21 mouse cellular contexts compared by ENCODE assay signal in the genomic region with DNA sequence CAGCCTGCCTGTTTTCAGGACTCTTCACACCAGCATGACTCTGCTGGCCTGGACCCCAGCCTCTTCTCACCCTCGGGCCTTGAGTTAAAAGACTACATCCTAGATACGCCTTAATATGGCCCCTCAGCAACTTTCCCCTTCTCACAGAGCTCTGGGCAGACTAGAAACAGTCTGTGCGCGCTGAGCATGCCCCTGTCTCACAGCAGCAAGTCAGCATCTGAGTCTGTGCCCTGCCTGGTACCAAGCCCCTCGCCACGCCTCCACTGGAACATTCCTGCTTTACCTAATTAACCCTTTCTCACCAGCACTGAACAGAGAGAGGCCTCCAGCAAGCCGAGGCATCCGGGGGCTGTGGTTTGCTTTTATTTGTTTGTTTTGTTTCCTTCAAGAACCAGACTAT. TPM values are rescaled to one million over a fixed set of nuclear protein-coding genes. Genes with fewer than 3 reads are reported as not detected.
DNase-seq lines count a peak whose midpoint lies in the region; ATAC-seq lines count a peak whose summit lies in the region.
"Had no signal": no experiment of that assay in that cellular context is flagged by ENCODE, and none has a peak within 500 bp of the region (broad histone marks: within the 10 kb centered on the region; RNA-seq: fewer than 3 reads in every experiment).

No protein-coding gene starts in this region.

- WGBS in heart, embryonic 10.5 days, result 30% methylated on average over 8 of the region's 8 CpGs
- WGBS in heart, embryonic 11.5 days (ENCODE audit: insufficient replicate concordance), result 32% methylated on average over 8 of the region's 8 CpGs
- WGBS in midbrain, embryonic 11.5 days, result 29% methylated on average over 8 of the region's 8 CpGs
- 30% methylated on average over 8 of the region's 8 CpGs for WGBS in midbrain, embryonic 14.5 days
- WGBS in limb, embryonic 13.5 days, result 7% methylated on average over 8 of the region's 8 CpGs

- H3K4me3 ChIP-seq in heart, embryonic 10.5 days, result no peak overlapping the region
- H3K4me3 ChIP-seq in heart, embryonic 11.5 days (ENCODE audit: low read depth, low read length), result no peak overlapping the region
- no peak overlapping the region for H3K4me3 ChIP-seq in midbrain, embryonic 11.5 days (ENCODE audit: low read depth, low read length)
- H3K4me3 ChIP-seq in midbrain, embryonic 14.5 days (replicated peaks; ENCODE audit: low read depth, low read length), result no peak overlapping the region
- H3K4me3 ChIP-seq in limb, embryonic 13.5 days, result no peak overlapping the region
- H3K4me3 ChIP-seq: gastrocnemius, adult 2 months; layer of hippocampus, adult 2 months; limb, embryonic 15.5 days; lung, embryonic 15.5 days had no signal

- ATAC-seq in heart, embryonic 11.5 days (replicated peaks; ENCODE audit: insufficient number of reproducible peaks, low FRiP score, low TSS enrichment), result no peak
- ATAC-seq in midbrain, embryonic 11.5 days (ENCODE audit: low FRiP score), result no peak
- ATAC-seq in midbrain, embryonic 14.5 days (ENCODE audit: low FRiP score, low TSS enrichment), result no peak
- 0 out of 2 replicates have a peak, but pooled peaks have one; percentile 24 for ATAC-seq in limb, embryonic 13.5 days (ENCODE audit: low FRiP score, low read depth)
- ATAC-seq in frontal cortex, adult (ENCODE audit: low TSS enrichment), result no peak
- ATAC-seq: hindbrain, postnatal 0 days had no signal

- H3K36me3 ChIP-seq in heart, embryonic 10.5 days, result no peaks in the 10 kb centered on the region
- H3K36me3 ChIP-seq in heart, embryonic 11.5 days (ENCODE audit: control insufficient read depth, insufficient read depth, low read length), result no peaks in the 10 kb centered on the region
- no peaks in the 10 kb centered on the region for H3K36me3 ChIP-seq in midbrain, embryonic 11.5 days (ENCODE audit: control insufficient read depth, insufficient read depth, low read length)
- no peaks in the 10 kb centered on the region for H3K36me3 ChIP-seq in midbrain, embryonic 14.5 days (ENCODE audit: control insufficient read depth, insufficient read depth, low read length)
- H3K36me3 ChIP-seq in limb, embryonic 13.5 days, result no peaks in the 10 kb centered on the region
- H3K36me3 ChIP-seq: limb, embryonic 15.5 days; lung, embryonic 15.5 days had no signal

- H3K27me3 ChIP-seq in heart, embryonic 10.5 days (ENCODE audit: insufficient read depth, poor library complexity, severe bottlenecking), result peaks cover 31% of the 10 kb centered on the region
- H3K27me3 ChIP-seq in heart, embryonic 11.5 days (ENCODE audit: control insufficient read depth, insufficient read depth, low read length), result peaks cover 7% of the 10 kb centered on the region
- H3K27me3 ChIP-seq in midbrain, embryonic 11.5 days (ENCODE audit: control insufficient read depth, insufficient read depth, low read length), result peaks cover 15% of the 10 kb centered on the region
- peaks cover 32% of the 10 kb centered on the region; the same call in 1 of the 2 replicates for H3K27me3 ChIP-seq in midbrain, embryonic 14.5 days (ENCODE audit: control insufficient read depth, insufficient read depth, low read length)
- H3K27me3 ChIP-seq in limb, embryonic 13.5 days, result peaks cover 29% of the 10 kb centered on the region

- H3K9me3 ChIP-seq in heart, embryonic 10.5 days, result no peaks in the 10 kb centered on the region
- no peaks in the 10 kb centered on the region for H3K9me3 ChIP-seq in heart, embryonic 11.5 days (replicated peaks; ENCODE audit: control insufficient read depth, low read length)
- H3K9me3 ChIP-seq in midbrain, embryonic 11.5 days (ENCODE audit: control insufficient read depth, low read length), result no peaks in the 10 kb centered on the region
- no peaks in the 10 kb centered on the region for H3K9me3 ChIP-seq in midbrain, embryonic 14.5 days (ENCODE audit: control insufficient read depth, low read length)
- no peaks in the 10 kb centered on the region for H3K9me3 ChIP-seq in limb, embryonic 13.5 days
- H3K9me3 ChIP-seq: limb, embryonic 15.5 days; lung, embryonic 15.5 days had no signal

- no peak overlapping the region for H3K4me2 ChIP-seq in heart, embryonic 11.5 days
- H3K4me2 ChIP-seq in midbrain, embryonic 11.5 days, result no peak overlapping the region
- H3K4me2 ChIP-seq in midbrain, embryonic 14.5 days (ENCODE audit: low read length), result no peak overlapping the region
- H3K4me2 ChIP-seq in limb, embryonic 13.5 days (replicated peaks), result peak overlapping the region; percentile 9; the same call in 1 of the 2 replicates
- H3K4me2 ChIP-seq: limb, embryonic 15.5 days; lung, embryonic 15.5 days had no signal

- peaks cover 11% of the 10 kb centered on the region for H3K4me1 ChIP-seq in heart, embryonic 10.5 days
- H3K4me1 ChIP-seq in heart, embryonic 11.5 days (ENCODE audit: control insufficient read depth, insufficient read depth, low read length), result 0 out of 2 replicates have a peak, but pooled peaks cover 2% of the 10 kb centered on the region
- no peaks in the 10 kb centered on the region for H3K4me1 ChIP-seq in midbrain, embryonic 11.5 days (ENCODE audit: control insufficient read depth, insufficient read depth, low read length)
- peaks cover 3% of the 10 kb centered on the region for H3K4me1 ChIP-seq in midbrain, embryonic 14.5 days (ENCODE audit: control insufficient read depth, insufficient read depth, low read length)
- H3K4me1 ChIP-seq in limb, embryonic 13.5 days, result peaks cover 24% of the 10 kb centered on the region

- H3K9ac ChIP-seq in heart, embryonic 11.5 days (ENCODE audit: low read depth, low read length), result no peak overlapping the region
- H3K9ac ChIP-seq in midbrain, embryonic 11.5 days (ENCODE audit: low read length), result no peak overlapping the region
- no peak overlapping the region for H3K9ac ChIP-seq in midbrain, embryonic 14.5 days (replicated peaks; ENCODE audit: low read length)
- H3K9ac ChIP-seq in limb, embryonic 13.5 days, result 0 out of 2 replicates have a peak overlapping the region, but pooled peaks have one; percentile 21
- H3K9ac ChIP-seq: limb, embryonic 15.5 days; liver, embryonic 14.5 days; lung, embryonic 15.5 days had no signal

- H3K27ac ChIP-seq in heart, embryonic 10.5 days, result 0 out of 2 replicates have a peak overlapping the region, but pooled peaks have one; percentile 22
- H3K27ac ChIP-seq in heart, embryonic 11.5 days (ENCODE audit: low read depth, low read length), result no peak overlapping the region
- H3K27ac ChIP-seq in midbrain, embryonic 11.5 days (ENCODE audit: low read depth, low read length), result no peak overlapping the region
- H3K27ac ChIP-seq in midbrain, embryonic 14.5 days (replicated peaks; ENCODE audit: low read depth, low read length), result no peak overlapping the region
- H3K27ac ChIP-seq in limb, embryonic 13.5 days, result no peak overlapping the region
- H3K27ac ChIP-seq: gastrocnemius, adult 2 months; hindbrain, postnatal 0 days; layer of hippocampus, adult 2 months; limb, embryonic 15.5 days; liver, embryonic 14.5 days; lung, embryonic 15.5 days had no signal

- no peak for DNase-seq in heart, embryonic 10.5 days (ENCODE audit: low spot score)
- DNase-seq in midbrain, embryonic 11.5 days (ENCODE audit: low spot score, missing footprints), result peak; percentile 84
- no peak for DNase-seq in midbrain, embryonic 14.5 days
- no peak for DNase-seq in cerebellum, adult 8-10 months
- DNase-seq: adrenal gland, postnatal 14 days; cerebellum, adult 9-10 months; gastrocnemius, adult 2 months; heart, postnatal 4 days; kidney, adult 18-20 months; kidney, postnatal 10 days; lung, postnatal 36 days; thymus, postnatal 36 days had no signal

RNA-seq across cellular contexts. Expression of gene Gsc, which starts 11.8 kb away (rescaled TPM):
- polyA plus RNA-seq in heart, embryonic 10.5 days (2016; fragmentation: Nextera tagmentation; extraction: Ambion mirVana), result 1.2 and 4.0 TPM in 2 replicates
- 1.5 and 2.1 TPM in 2 replicates for polyA plus RNA-seq in heart, embryonic 11.5 days (2014; fragmentation: Nextera tagmentation; extraction: Ambion mirVana)
- 0.17 and 0.59 TPM in 2 replicates for polyA plus RNA-seq in midbrain, embryonic 11.5 days (2014; fragmentation: Nextera tagmentation; extraction: Ambion mirVana)
- not detected in 2 replicates for polyA plus RNA-seq in midbrain, embryonic 14.5 days (2014; fragmentation: Nextera tagmentation; extraction: Ambion mirVana)
- 15.7 and 17.7 TPM in 2 replicates for polyA plus RNA-seq in limb, embryonic 13.5 days (2015; fragmentation: Nextera tagmentation; extraction: Ambion mirVana)
- polyA plus RNA-seq: hindbrain, postnatal 0 days; neural tube, embryonic 14.5 days had no signal

RNA-seq across cellular contexts. Expression of gene Serpina3n, which starts 54.8 kb away (rescaled TPM):
- 0.08 and 0.09 TPM in 2 replicates for polyA plus RNA-seq in heart, embryonic 10.5 days (2016; fragmentation: Nextera tagmentation; extraction: Ambion mirVana)
- polyA plus RNA-seq in heart, embryonic 11.5 days (2014; fragmentation: Nextera tagmentation; extraction: Ambion mirVana), result 0.24 TPM in 1 of 2 replicates, not detected in the other
- polyA plus RNA-seq in midbrain, embryonic 11.5 days (2014; fragmentation: Nextera tagmentation; extraction: Ambion mirVana), result not detected in 2 replicates
- 0.16 and 0.24 TPM in 2 replicates for polyA plus RNA-seq in midbrain, embryonic 14.5 days (2014; fragmentation: Nextera tagmentation; extraction: Ambion mirVana)
- 0.19 and 0.36 TPM in 2 replicates for polyA plus RNA-seq in limb, embryonic 13.5 days (2015; fragmentation: Nextera tagmentation; extraction: Ambion mirVana)
